Mouse (Mus musculus) G1E (cell line): Measurements from ENCODE around the gene Sema5b.

ENCODE experiments used
- CTCF ChIP-seq: IDR thresholded peaks from 2 replicates; pipeline ENCODE4 v1.5.1; 2012; ENCODE audit warnings: low read depth, low read length, inconsistent platforms, mixed read lengths
- GATA1 ChIP-seq: IDR thresholded peaks from 2 replicates; pipeline ENCODE4 v1.6.1; 2012; ENCODE audit warnings: borderline replicate concordance, low read length, inconsistent platforms, mixed read lengths
- GATA2 ChIP-seq: IDR thresholded peaks from 2 replicates; pipeline ENCODE4 v1.6.1; 2012; ENCODE audit warnings: low read depth, low read length, inconsistent platforms, borderline replicate concordance
- TAL1 ChIP-seq: conservative IDR thresholded peaks from 2 replicates; pipeline ENCODE4 v1.6.1; 2012; ENCODE audit warnings: low read depth, low read length, inconsistent platforms, mixed read lengths

DNA sequence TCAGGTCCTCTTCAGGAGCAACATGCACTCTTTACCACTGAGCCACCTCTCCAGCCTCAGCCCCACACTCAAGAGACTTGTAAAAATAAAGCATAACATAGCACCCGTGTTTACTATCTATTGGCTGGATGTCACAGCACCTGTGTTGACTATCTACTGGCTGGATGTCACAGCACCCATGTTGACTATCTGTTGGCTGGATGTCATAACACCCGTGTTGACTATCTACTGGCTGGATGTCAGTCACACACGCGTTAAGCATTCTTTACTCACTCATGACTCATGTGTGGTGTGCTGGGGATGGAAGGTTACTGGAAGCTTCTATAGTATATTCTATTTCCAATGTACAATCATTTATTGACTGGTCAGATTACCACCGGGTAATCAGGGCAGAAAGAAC lies 166.1 kb downstream of the Sema5b start:
- TF ChIP-seq CTCF (no peak), GATA1 (no peak), TAL1 (no peak), GATA2 (no peak)
